Mouse (Mus musculus) hindbrain, embryonic 11.5 days (tissue): ENCODE measurements around the gene Olfr1392. TPM values are rescaled to one million over a fixed set of nuclear protein-coding genes. Genes with fewer than 3 reads are reported as not detected.

ENCODE experiments used
- ATAC-seq: fragments of 200-750 bp; cut with Nextera tagmentation; 2 replicates; pipeline ENCODE4 v1.8.0; 2017; ENCODE audit warnings: mild to moderate bottlenecking, moderate TSS enrichment, moderate library complexity; ENCODE audit not compliant: low FRiP score
- DNase-seq: peaks from one replicate; pipeline ENCODE4 v3.0.0-alpha.2; 2015; ENCODE audit warnings: low spot score
- H3K27ac ChIP-seq: fragments of 300-500 bp; sonication (generic); 2 replicates; pipeline ENCODE4 v1.5.1; 2014; ENCODE audit warnings: mild to moderate bottlenecking, low read depth, low read length
- H3K27me3 ChIP-seq: fragments of 300-500 bp; sonication (generic); 2 replicates; pipeline ENCODE4 v1.6.1; 2014; ENCODE audit warnings: mild to moderate bottlenecking, low read length, moderate library complexity, mixed read lengths; ENCODE audit not compliant: control insufficient read depth, insufficient read depth
- H3K36me3 ChIP-seq: fragments of 300-500 bp; sonication (generic); 2 replicates; pipeline ENCODE4 v1.6.1; 2014; ENCODE audit warnings: mild to moderate bottlenecking, low read length, moderate library complexity, mixed read lengths; ENCODE audit not compliant: control insufficient read depth, insufficient read depth
- H3K4me1 ChIP-seq: fragments of 300-500 bp; sonication (generic); replicated peaks from 2 replicates; pipeline ENCODE4 v1.6.1; 2014; ENCODE audit warnings: low read length, mixed read lengths; ENCODE audit not compliant: control insufficient read depth, insufficient read depth
- H3K4me2 ChIP-seq: fragments of 300-500 bp; sonication (generic); replicated peaks from 2 replicates; pipeline ENCODE4 v1.6.1; 2014; ENCODE audit warnings: mild to moderate bottlenecking, low read depth, low read length
- H3K4me3 ChIP-seq: fragments of 300-500 bp; sonication (generic); 2 replicates; pipeline ENCODE4 v1.5.1; 2014; ENCODE audit warnings: low read depth, low read length
- H3K9ac ChIP-seq: fragments of 300-500 bp; sonication (generic); 2 replicates; pipeline ENCODE4 v1.6.1; 2014; ENCODE audit warnings: low read depth, low read length
- H3K9me3 ChIP-seq: fragments of 300-500 bp; sonication (generic); 2 replicates; pipeline ENCODE4 v1.6.1; 2016; ENCODE audit warnings: low read length; ENCODE audit not compliant: control insufficient read depth
- WGBS: fragments of 180-500 bp; shearing (Covaris S2); extraction: QIAGEN DNeasy Blood & Tissue Kit; methylation state at CpG from one replicate; pipeline ENCODE4 v1.1.7; 2014; 5-methylcytosine and 5-hydroxymethylcytosine counted together
- polyA plus RNA-seq: library from polyadenylated mRNA; unstranded; fragments of >200 nt; fragmentation: Nextera tagmentation; extraction: Ambion mirVana; gene quantifications from 2 replicates; pipeline ENCODE4 v1.2.1, GENCODE M21; 2014

Gene Olfr1392
- polyA plus RNA-seq, 1 experiment from 2014 or later, result not detected

DNA sequence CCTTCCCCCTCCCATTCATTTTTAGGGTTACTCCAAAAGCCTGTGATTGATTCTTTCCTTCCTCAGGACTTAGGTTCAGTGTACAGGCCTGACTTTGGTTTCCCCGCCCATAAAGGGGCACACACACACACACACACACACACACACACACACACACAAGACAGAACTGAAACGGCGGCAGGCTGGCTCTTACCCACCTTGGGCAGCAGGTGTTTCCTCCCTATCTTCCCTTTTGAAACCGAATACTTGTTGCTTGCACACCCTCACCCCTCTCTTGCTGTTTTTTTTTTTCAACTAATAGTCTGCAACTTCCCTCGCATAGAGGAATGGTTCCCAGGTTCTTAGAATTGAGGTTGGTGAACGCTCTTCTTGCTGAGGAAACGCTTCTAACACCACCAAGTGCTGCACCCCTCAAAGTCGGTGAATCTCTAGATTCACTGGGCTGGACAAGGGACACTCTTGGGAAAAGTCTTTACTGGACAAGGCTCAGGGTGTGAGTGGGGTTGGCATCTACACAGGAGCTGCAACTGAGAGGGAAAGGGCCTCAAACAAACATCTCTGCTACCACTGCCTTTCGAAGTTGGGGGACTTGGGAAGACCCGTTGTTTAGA lies 35.2 kb upstream of the Olfr1392 start:
- Histone ChIP-seq H3K4me1 (peaks cover 3% of the 10 kb centered on the region), H3K27ac (peak overlapping the region; percentile 74), H3K4me2 (peak overlapping the region; percentile 84), H3K36me3 (no peaks in the 10 kb centered on the region), H3K27me3 (no peaks in the 10 kb centered on the region), H3K4me3 (peak overlapping the region; percentile 69), H3K9me3 (no peaks in the 10 kb centered on the region), H3K9ac (peak overlapping the region; percentile 93)
- 33% methylated on average over 10 of the region's 10 CpGs for WGBS
- no peak for DNase-seq
- no peak; the same call in 1 of the 2 replicates for ATAC-seq

DNA sequence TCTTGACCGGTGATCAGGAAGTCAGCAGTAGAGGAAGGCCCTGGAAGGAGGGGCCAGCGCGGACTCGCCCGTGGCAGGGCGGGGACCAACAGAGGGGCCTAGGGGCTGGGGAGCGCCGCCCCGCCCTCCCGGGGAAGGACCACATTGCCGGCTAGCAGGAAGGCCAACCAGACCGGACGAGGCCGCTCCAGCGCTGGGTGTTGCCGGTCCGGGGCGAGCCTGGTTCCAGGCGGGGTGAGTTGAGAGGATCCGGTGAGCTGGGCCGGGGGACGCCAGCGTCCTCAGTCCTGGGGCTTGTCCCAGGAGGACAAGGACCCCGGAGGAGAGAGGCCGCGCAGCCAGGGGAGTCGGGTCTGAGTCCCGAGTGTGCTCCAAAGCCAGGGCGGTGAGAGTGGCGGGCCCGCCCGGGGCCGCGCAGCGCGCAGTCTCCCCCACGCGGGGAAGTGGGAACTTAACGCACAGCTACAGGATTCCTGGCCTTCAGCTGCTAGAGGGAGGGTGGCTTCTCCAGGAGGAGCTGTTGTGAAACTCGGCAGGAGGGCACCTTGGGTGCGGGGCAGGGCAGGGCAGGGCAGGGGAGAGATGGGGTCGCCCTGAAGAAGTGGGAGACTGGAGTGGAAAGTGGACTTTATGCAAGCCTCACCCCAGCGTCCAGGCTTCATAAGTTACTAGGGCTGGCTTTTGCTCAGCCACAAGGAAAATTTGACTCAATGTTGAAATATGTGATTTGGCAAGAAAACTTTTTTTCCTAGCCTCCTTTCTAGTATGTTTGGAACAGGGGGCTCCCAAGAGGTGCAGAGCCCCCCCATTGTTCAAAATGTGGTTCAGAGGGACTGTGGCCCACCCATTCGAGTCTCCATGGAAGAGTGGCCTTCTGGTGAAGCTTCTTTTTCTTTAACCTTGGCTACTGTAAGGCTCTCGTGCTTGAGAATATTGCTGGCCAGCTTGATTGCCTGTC lies 34.4 kb upstream of the Olfr1392 start:
- peak overlapping the region; percentile 93 for H3K9ac ChIP-seq
- H3K4me3 ChIP-seq, result peak overlapping the region; percentile 69
- DNase-seq (peak; percentile 82), ATAC-seq (peak; percentile 96)
- H3K9me3 ChIP-seq, result no peaks in the 10 kb centered on the region
- H3K27me3 ChIP-seq, result no peaks in the 10 kb centered on the region
- H3K4me1 ChIP-seq, result peaks cover 3% of the 10 kb centered on the region
- H3K36me3 ChIP-seq, result no peaks in the 10 kb centered on the region
- H3K27ac ChIP-seq, result peak overlapping the region; percentile 74
- WGBS, result 3% methylated on average over 44 of the region's 45 CpGs
- peak overlapping the region; percentile 84 for H3K4me2 ChIP-seq

DNA sequence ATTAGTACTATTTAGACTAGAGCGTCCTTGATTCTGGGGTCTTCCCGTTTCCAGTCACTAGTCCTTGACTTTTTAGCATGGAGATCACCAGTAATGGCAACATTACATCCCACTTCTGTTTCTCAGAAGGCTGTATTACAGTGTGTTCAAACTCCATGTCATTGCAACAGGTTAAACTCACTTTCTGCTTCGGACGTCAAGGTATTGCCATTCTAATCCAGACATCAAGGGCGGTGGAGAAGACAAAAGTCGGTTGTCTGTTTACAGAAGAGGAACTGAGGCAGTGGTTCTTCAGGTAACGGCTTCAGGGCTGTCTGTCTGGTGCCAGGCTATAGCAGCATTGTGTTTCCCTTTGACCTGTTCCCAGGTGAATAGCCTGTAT lies 33.7 kb upstream of the Olfr1392 start:
- peaks cover 3% of the 10 kb centered on the region for H3K4me1 ChIP-seq
- no peak for ATAC-seq
- no peak overlapping the region for H3K27ac ChIP-seq
- 79% methylated on average over 7 of the region's 7 CpGs for WGBS
- no peaks in the 10 kb centered on the region for H3K9me3 ChIP-seq
- H3K36me3 ChIP-seq, result no peaks in the 10 kb centered on the region
- H3K4me3 ChIP-seq, result peak overlapping the region; percentile 69; the same call in 1 of the 2 replicates
- H3K4me2 ChIP-seq, result peak overlapping the region; percentile 84
- H3K9ac ChIP-seq, result peak overlapping the region; percentile 93; the same call in 1 of the 2 replicates
- no peak for DNase-seq
- no peaks in the 10 kb centered on the region for H3K27me3 ChIP-seq

DNA sequence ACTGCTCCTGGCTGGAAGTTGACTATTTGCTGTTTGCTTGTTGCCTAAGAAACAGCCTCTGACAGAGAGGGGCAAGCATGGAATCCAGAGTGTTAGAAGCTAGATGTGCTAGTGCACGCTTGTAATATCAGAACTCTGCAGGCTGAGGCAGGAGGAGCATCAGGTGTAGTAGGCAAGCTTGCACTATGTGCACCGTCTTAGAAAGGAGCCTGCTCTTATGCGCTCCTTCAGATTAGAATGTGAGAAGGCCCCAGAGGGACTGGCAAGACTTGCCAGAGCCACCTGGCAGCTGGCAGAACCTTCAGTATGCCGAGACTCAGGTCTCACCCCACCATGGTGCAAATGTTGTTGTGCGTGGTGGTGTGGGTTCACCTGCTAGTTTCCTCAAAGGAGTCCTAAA lies 33.0 kb upstream of the Olfr1392 start:
- Histone ChIP-seq H3K4me1 (peaks cover 3% of the 10 kb centered on the region), H3K9ac (no peak overlapping the region), H3K27ac (no peak overlapping the region), H3K4me3 (no peak overlapping the region), H3K4me2 (no peak overlapping the region), H3K9me3 (no peaks in the 10 kb centered on the region), H3K27me3 (no peaks in the 10 kb centered on the region), H3K36me3 (no peaks in the 10 kb centered on the region)
- ATAC-seq (no peak), DNase-seq (no peak)
- WGBS, result 93% methylated on average over 5 of the region's 5 CpGs

DNA sequence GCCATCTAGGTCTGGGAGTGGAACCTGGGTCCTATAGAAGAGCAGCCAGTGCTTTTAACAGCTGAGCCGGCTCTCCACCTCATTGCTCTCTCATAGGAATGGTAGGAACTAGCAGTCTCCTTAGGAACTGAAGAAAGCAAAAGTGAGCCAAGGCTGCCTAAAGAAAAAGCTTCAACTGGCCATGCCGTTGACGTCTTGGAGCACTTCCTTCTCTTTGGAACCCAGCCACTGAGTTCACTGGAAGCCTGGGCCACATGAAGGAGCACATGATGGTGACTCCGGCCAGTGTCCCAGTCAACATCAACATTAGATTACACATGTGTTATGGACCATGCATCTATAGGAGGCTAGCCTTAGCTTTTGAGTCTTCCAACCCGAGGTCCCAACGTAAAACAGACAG lies 32.0 kb upstream of the Olfr1392 start:
- Histone ChIP-seq H3K4me2 (no peak overlapping the region), H3K27ac (no peak overlapping the region), H3K4me3 (no peak overlapping the region), H3K27me3 (no peaks in the 10 kb centered on the region), H3K9ac (no peak overlapping the region), H3K4me1 (peaks cover 3% of the 10 kb centered on the region), H3K36me3 (no peaks in the 10 kb centered on the region), H3K9me3 (no peaks in the 10 kb centered on the region)
- 95% methylated on average over 6 of the region's 6 CpGs for WGBS
- ATAC-seq, result no peak
- DNase-seq, result no peak

DNA sequence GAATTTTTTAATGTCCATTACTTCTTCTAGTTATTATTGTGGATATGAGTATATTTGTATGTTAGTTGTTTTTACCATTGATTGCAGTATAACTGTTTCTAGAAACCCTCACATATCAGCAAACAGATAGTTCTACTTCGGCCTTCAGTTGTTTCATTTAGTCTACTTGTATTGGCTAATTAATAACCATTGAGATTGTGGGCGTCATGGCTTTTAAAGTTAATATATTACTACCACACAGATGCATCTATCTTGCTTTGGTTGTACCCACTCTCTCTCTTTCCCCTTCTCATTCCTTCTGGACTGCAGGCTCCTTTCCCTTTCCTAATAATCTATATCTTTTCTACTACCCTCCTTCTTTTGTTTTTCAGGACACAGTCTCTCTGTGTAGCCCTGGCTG lies 25.8 kb upstream of the Olfr1392 start:
- Histone ChIP-seq H3K9me3 (no peaks in the 10 kb centered on the region), H3K4me1 (no peaks in the 10 kb centered on the region), H3K4me2 (no peak overlapping the region), H3K27me3 (no peaks in the 10 kb centered on the region), H3K27ac (no peak overlapping the region), H3K36me3 (0 out of 2 replicates have a peak, but pooled peaks cover 2% of the 10 kb centered on the region), H3K9ac (no peak overlapping the region), H3K4me3 (no peak overlapping the region)
- DNase-seq (no peak), ATAC-seq (no peak)
- WGBS, result 83% methylated on average over 2 of the region's 2 CpGs

DNA sequence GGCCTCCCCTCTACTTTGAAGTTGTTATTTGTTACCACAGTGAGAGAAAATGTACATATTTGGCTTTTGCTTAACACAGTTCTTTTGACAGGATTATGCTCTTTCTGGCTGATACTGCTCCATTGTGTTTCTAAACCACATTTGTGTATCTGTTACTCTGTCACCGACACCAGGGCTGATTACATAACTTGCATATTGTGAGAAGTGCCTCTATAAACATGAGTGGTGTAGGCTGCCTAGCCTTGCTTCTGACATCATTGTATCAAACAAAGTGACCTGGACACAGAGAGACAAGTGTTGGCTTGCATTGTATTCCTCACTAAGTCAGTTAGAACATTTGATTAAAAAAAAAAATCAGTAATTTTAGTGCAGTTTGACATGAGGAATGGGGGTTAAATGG lies 25.3 kb upstream of the Olfr1392 start:
- Histone ChIP-seq H3K27me3 (no peaks in the 10 kb centered on the region), H3K4me1 (no peaks in the 10 kb centered on the region; the same call in 1 of the 2 replicates), H3K27ac (no peak overlapping the region), H3K9ac (no peak overlapping the region), H3K36me3 (0 out of 2 replicates have a peak, but pooled peaks cover 2% of the 10 kb centered on the region), H3K9me3 (no peaks in the 10 kb centered on the region), H3K4me3 (no peak overlapping the region), H3K4me2 (no peak overlapping the region)
- 74% methylated on average over 1 of the region's 1 CpGs for WGBS
- no peak for ATAC-seq
- no peak for DNase-seq

DNA sequence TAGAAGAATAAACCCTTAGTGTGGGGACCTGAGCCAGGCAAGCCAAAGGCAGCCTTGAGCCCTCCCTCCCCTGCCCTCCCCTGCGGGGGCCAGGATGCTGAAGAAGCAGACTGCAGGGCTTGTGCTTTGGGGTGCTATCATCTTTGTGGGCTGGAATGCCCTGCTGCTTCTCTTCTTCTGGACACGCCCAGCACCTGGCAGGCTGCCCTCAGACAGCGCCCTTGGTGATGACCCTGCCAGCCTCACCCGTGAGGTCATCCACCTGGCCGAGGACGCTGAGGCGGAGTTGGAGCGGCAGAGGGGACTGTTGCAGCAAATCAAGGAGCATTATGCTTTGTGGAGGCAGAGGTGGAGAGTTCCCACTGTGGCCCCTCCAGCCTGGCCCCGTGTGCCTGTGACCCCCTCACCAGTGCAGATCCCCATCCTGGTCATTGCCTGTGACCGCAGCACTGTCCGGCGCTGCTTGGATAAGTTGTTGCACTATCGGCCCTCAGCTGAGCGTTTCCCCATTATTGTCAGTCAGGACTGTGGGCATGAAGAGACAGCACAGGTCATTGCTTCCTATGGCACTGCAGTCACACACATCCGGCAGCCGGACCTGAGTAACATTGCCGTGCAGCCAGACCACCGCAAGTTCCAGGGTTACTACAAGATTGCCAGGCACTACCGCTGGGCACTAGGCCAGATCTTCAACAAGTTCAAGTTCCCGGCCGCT lies 24.3 kb upstream of the Olfr1392 start:
- WGBS, result 94% methylated on average over 21 of the region's 21 CpGs
- no peak overlapping the region for H3K4me2 ChIP-seq
- H3K9ac ChIP-seq, result no peak overlapping the region
- DNase-seq (no peak), ATAC-seq (no peak)
- no peaks in the 10 kb centered on the region for H3K27me3 ChIP-seq
- no peak overlapping the region for H3K4me3 ChIP-seq
- 0 out of 2 replicates have a peak, but pooled peaks cover 2% of the 10 kb centered on the region for H3K36me3 ChIP-seq
- H3K27ac ChIP-seq, result no peak overlapping the region
- H3K4me1 ChIP-seq, result no peaks in the 10 kb centered on the region; the same call in 1 of the 2 replicates
- no peaks in the 10 kb centered on the region for H3K9me3 ChIP-seq
